Mouse (Mus musculus) kidney, postnatal 25 days (tissue): ENCODE data around the gene Muc5ac.
A peak's percentile ranks its signal among the peaks of the same experiment; 100 is the strongest.

Source experiments
- DNase-seq, 2 experiments: peaks; one replicate each; pipeline ENCODE4 v3.0.0; 2021; ENCODE audit warnings: mixed read lengths in 2 of 2

Gene Muc5ac

DNA sequence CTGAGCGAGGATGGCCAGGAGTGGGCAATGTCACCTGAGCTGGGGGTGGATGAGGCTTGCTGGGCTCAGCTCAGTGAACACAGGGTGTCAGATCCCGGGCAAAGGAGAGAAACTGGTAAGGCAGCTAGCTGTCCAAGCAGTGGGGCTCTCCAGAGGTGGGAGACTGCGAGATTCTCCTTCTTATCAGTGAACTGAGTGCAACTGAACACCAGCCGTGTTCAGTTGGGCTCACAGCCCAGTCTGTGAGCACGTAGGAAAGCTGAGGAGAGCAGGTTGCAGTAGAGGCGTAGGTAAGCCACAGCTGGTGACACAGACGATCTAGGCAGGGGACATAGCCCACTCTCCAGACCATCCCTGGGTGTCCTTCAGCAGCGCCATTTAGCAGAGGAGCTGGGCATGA, 47.7 kb downstream of the Muc5ac start:
- no peak for DNase-seq

DNA sequence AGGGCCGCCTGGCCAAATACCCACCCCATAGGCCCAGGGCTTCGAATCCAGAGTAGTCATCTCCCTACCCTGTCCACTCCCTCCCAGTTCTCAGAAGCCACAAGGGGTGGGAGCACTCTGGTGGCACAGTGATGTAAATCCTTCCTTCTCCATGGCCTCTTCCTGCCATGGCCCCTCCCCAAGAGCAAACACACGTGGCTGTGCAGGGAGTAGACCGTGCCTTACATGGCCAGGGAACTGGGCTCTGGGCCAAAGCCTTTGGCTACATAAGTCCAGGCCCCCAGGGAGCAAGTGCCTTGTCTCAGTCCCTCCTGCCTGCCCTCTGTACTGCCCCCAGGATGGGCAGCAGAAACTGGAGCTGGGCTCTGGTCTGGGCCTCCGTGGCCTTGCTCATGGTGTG, 50.0 kb downstream of the Muc5ac start, which contains the start of gene Muc5b:
Gene Muc5b, plus strand, starts transcription at position 292 of the 400 bp plus-strand sequence.
- peak; percentile 14 to 64 for DNase-seq

DNA sequence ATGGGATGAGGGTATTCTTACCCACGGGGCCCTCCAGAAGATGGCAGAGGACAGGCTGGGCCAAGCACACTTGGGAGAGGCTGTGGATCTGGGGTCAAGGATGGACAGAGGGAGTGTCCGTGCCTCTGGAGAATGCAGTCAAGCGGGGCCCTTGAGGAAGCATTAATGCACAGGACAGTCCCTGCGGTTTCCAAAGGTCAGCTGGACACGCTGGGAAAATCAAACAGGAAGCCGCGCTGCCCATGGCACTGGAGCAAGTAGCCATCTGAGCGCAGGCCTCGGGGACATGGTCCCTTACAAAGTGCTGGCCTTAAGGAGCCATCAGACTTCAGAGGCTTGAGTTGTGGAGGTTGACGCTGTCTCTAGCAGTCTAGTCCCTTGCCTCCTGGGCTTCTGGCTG, 51.6 kb downstream of the Muc5ac start:
- peak; percentile 14 to 54 for DNase-seq

- no peak for DNase-seq
These were observed 72.3 kb downstream of the Muc5ac start for GRCm38 (mm10) chr7:141861046-141861445.
